Mouse (Mus musculus): ENCODE data around the gene Cgn. TPM values are rescaled to one million over a fixed set of nuclear protein-coding genes. Genes with fewer than 3 reads are reported as not detected.

Gene Cgn
- polyA plus RNA-seq, 1 experiment = 0.02 TPM

GRCm38 (mm10) chr3:94817731-94818130 lies 31.4 kb upstream of the Cgn start:
- H3K4me3 ChIP-seq (replicated peaks) = no peak overlapping the region
- TF ChIP-seq TAL1 (IDR thresholded peaks at IDR 0.05; ENCODE audit: low read length) (no peak), GATA1 (IDR thresholded peaks at IDR 0.05; ENCODE audit: low read length) (no peak)
- peaks cover 5% of the 10 kb centered on the region for H3K4me1 ChIP-seq (ENCODE audit: control insufficient read depth)
- no peaks in the 10 kb centered on the region for H3K9me3 ChIP-seq (ENCODE audit: control insufficient read depth, low read length)
- H3K36me3 ChIP-seq (ENCODE audit: control insufficient read depth) = no peaks in the 10 kb centered on the region
- peaks cover 21% of the 10 kb centered on the region for H3K27me3 ChIP-seq (ENCODE audit: control insufficient read depth)

DNA sequence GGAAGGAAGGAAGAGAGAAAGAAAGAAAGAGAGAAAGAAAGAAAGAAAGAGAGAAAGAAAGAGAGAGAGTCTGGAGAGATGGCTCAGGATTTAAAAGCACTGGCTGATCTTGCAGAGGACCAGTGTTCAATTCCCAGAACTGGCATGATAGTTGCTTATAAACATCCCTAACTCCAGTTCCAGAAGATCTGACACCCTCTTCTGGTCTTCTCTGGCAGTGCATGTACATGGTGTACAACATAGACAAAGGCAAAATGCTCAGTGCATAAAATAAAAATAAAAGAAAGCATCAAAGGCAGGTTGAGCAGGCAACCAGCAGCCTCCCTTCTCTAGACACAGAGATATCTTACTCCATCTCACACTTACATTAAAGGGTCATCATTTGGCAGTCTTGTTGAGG lies 29.3 kb upstream of the Cgn start:
- Histone ChIP-seq H3K9me3 (ENCODE audit: control insufficient read depth, low read length) (no peaks in the 10 kb centered on the region), H3K27me3 (ENCODE audit: control insufficient read depth) (peaks cover 5% of the 10 kb centered on the region), H3K4me3 (replicated peaks) (no peak overlapping the region), H3K4me1 (ENCODE audit: control insufficient read depth) (no peaks in the 10 kb centered on the region; the same call in none of the 2 replicates), H3K36me3 (ENCODE audit: control insufficient read depth) (no peaks in the 10 kb centered on the region)
- no peak for TF ChIP-seq GATA1 (IDR thresholded peaks at IDR 0.05; ENCODE audit: low read length)
- no peak for TF ChIP-seq TAL1 (IDR thresholded peaks at IDR 0.05; ENCODE audit: low read length)

DNA sequence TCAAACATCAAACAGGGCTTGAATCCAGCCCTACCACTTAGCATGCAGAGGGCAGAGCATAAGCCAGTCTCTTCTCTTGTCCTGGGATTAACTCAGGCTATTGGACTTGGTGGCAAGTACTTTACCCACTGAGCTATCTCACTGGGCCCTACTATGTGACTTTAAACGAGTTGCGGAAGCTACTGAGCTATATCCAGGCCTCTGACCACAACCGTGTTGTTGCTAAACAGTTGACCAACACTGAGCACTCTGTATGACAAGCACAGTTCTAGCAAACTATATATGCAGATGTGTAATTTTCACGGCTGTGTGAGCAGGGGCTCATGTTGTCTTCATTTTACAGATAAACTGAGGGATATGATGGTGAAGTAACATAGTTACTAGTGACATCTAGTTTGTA lies 28.4 kb upstream of the Cgn start:
- Histone ChIP-seq H3K36me3 (ENCODE audit: control insufficient read depth) (no peaks in the 10 kb centered on the region), H3K9me3 (ENCODE audit: control insufficient read depth, low read length) (no peaks in the 10 kb centered on the region), H3K4me1 (ENCODE audit: control insufficient read depth) (no peaks in the 10 kb centered on the region; the same call in none of the 2 replicates), H3K4me3 (replicated peaks) (no peak overlapping the region), H3K27me3 (ENCODE audit: control insufficient read depth) (no peaks in the 10 kb centered on the region; the same call in none of the 2 replicates)
- no peak for TF ChIP-seq GATA1 (IDR thresholded peaks at IDR 0.05; ENCODE audit: low read length)
- TF ChIP-seq TAL1 (IDR thresholded peaks at IDR 0.05; ENCODE audit: low read length) = no peak

DNA sequence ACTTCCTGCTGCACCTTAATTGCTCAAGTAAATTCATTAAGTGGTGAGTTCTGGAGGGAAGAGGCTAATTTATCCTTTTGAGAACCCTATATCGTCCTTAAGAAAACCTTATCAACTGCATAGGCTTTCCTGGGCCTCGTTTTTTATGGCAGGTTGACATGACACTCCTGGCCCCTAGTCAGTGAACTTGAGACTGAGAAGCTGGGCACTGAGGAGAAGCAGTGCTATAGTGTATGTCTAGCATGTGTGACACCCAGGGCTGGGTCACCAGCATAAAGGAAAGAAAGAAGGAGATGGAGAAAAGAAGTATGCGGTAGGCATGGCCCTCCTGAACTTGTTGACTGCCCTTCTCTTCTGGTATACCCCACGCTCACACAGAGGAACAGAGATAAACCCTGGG lies 27.8 kb upstream of the Cgn start:
- H3K36me3 ChIP-seq (ENCODE audit: control insufficient read depth) = no peaks in the 10 kb centered on the region
- no peak overlapping the region for H3K4me3 ChIP-seq (replicated peaks)
- no peaks in the 10 kb centered on the region; the same call in none of the 2 replicates for H3K4me1 ChIP-seq (ENCODE audit: control insufficient read depth)
- H3K27me3 ChIP-seq (ENCODE audit: control insufficient read depth) = no peaks in the 10 kb centered on the region; the same call in 1 of the 2 replicates
- TF ChIP-seq TAL1 (IDR thresholded peaks at IDR 0.05; ENCODE audit: low read length) (no peak), GATA1 (IDR thresholded peaks at IDR 0.05; ENCODE audit: low read length) (no peak)
- no peaks in the 10 kb centered on the region for H3K9me3 ChIP-seq (ENCODE audit: control insufficient read depth, low read length)

GRCm38 (mm10) chr3:94813651-94814050 lies 27.4 kb upstream of the Cgn start:
- H3K9me3 ChIP-seq (ENCODE audit: control insufficient read depth, low read length) = no peaks in the 10 kb centered on the region
- no peak for TF ChIP-seq TAL1 (IDR thresholded peaks at IDR 0.05; ENCODE audit: low read length)
- TF ChIP-seq GATA1 (IDR thresholded peaks at IDR 0.05; ENCODE audit: low read length) = no peak
- no peaks in the 10 kb centered on the region; the same call in 1 of the 2 replicates for H3K27me3 ChIP-seq (ENCODE audit: control insufficient read depth)
- no peaks in the 10 kb centered on the region for H3K36me3 ChIP-seq (ENCODE audit: control insufficient read depth)
- no peak overlapping the region for H3K4me3 ChIP-seq (replicated peaks)
- H3K4me1 ChIP-seq (ENCODE audit: control insufficient read depth) = no peaks in the 10 kb centered on the region; the same call in none of the 2 replicates

GRCm38 (mm10) chr3:94811628-94812027 lies 25.3 kb upstream of the Cgn start:
- Histone ChIP-seq H3K4me3 (replicated peaks) (no peak overlapping the region), H3K9me3 (ENCODE audit: control insufficient read depth, low read length) (no peaks in the 10 kb centered on the region)
- TF ChIP-seq GATA1 (IDR thresholded peaks at IDR 0.05; ENCODE audit: low read length) (no peak), TAL1 (IDR thresholded peaks at IDR 0.05; ENCODE audit: low read length) (no peak)

DNA sequence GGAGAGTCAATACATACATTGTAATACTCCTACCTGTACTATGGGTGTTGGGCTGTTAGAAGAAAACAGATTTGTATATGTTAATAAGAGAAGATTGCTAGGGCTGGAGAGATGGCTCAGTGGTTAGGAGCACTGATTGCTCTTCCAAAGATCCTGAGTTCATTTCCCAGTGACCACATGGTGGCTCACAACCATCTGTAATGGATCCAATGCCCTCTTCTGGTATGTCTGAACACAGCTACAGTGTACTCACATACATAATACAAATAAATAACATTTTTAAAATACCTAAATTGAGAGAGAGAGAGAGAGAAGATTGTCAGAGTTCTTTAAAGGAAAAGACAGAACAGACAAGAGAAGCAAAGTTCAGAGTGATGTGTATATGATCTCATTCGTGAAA lies 22.0 kb upstream of the Cgn start:
- Histone ChIP-seq H3K4me3 (replicated peaks) (no peak overlapping the region), H3K27me3 (ENCODE audit: control insufficient read depth) (peaks cover 9% of the 10 kb centered on the region), H3K4me1 (ENCODE audit: control insufficient read depth) (no peaks in the 10 kb centered on the region; the same call in none of the 2 replicates), H3K36me3 (ENCODE audit: control insufficient read depth) (no peaks in the 10 kb centered on the region), H3K9me3 (ENCODE audit: control insufficient read depth, low read length) (no peaks in the 10 kb centered on the region)
- TF ChIP-seq GATA1 (IDR thresholded peaks at IDR 0.05; ENCODE audit: low read length) = no peak
- TF ChIP-seq TAL1 (IDR thresholded peaks at IDR 0.05; ENCODE audit: low read length) = no peak

More at GRCm38 (mm10) chr3:94811628-94812027, 25.3 kb upstream of the Cgn start:
- no peaks in the 10 kb centered on the region for H3K36me3 ChIP-seq (ENCODE audit: control insufficient read depth)
- no peaks in the 10 kb centered on the region; the same call in none of the 2 replicates for H3K4me1 ChIP-seq (ENCODE audit: control insufficient read depth)
- no peaks in the 10 kb centered on the region for H3K27me3 ChIP-seq (ENCODE audit: control insufficient read depth)

DNA sequence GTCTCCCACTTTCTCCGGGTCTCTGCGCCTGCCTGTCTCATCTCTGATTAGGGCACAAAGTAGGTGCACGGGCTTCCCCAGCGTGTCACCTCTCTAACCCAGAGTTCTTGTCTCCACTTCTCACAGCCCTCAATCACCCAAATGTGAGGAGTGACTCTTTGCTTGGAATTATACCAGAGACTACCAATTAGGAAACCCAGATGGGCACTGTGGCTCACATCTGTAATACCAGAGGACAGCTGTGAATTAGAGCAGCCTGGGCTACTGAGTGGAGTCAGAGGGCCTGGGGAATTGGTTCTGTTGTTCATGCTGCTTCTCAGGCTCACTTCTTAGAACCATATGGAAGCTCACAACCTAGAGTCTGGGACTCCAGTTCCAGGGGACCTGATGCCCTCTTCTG lies 18.7 kb upstream of the Cgn start:
- TF ChIP-seq GATA1 (IDR thresholded peaks at IDR 0.05; ENCODE audit: low read length) = no peak
- Histone ChIP-seq H3K9me3 (ENCODE audit: control insufficient read depth, low read length) (no peaks in the 10 kb centered on the region), H3K4me1 (ENCODE audit: control insufficient read depth) (no peaks in the 10 kb centered on the region), H3K36me3 (ENCODE audit: control insufficient read depth) (no peaks in the 10 kb centered on the region), H3K27me3 (ENCODE audit: control insufficient read depth) (peaks cover 15% of the 10 kb centered on the region), H3K4me3 (replicated peaks) (no peak overlapping the region)

- TF ChIP-seq TAL1 (IDR thresholded peaks at IDR 0.05; ENCODE audit: low read length) (no peak), GATA1 (IDR thresholded peaks at IDR 0.05; ENCODE audit: low read length) (no peak)
- Histone ChIP-seq H3K9me3 (ENCODE audit: control insufficient read depth, low read length) (no peaks in the 10 kb centered on the region), H3K27me3 (ENCODE audit: control insufficient read depth) (peaks cover 15% of the 10 kb centered on the region), H3K4me3 (replicated peaks) (no peak overlapping the region), H3K4me1 (ENCODE audit: control insufficient read depth) (0 out of 2 replicates have a peak, but pooled peaks cover under 1% of the 10 kb centered on the region), H3K36me3 (ENCODE audit: control insufficient read depth) (no peaks in the 10 kb centered on the region)
Observed at GRCm38 (mm10) chr3:94804146-94804545, 17.9 kb upstream of the Cgn start.

GRCm38 (mm10) chr3:94796181-94796580 lies 9.9 kb upstream of the Cgn start:
- Histone ChIP-seq H3K36me3 (ENCODE audit: control insufficient read depth) (no peaks in the 10 kb centered on the region), H3K27me3 (ENCODE audit: control insufficient read depth) (no peaks in the 10 kb centered on the region), H3K4me1 (ENCODE audit: control insufficient read depth) (peaks cover 21% of the 10 kb centered on the region), H3K4me3 (replicated peaks) (no peak overlapping the region), H3K9me3 (ENCODE audit: control insufficient read depth, low read length) (no peaks in the 10 kb centered on the region)
- no peak for TF ChIP-seq TAL1 (IDR thresholded peaks at IDR 0.05; ENCODE audit: low read length)
- no peak for TF ChIP-seq GATA1 (IDR thresholded peaks at IDR 0.05; ENCODE audit: low read length)
